Mouse (Mus musculus) limb, embryonic 14.5 days (tissue): Measurements from ENCODE around the gene Ispd. TPM values are rescaled to one million over a fixed set of nuclear protein-coding genes. Genes with fewer than 3 reads are reported as not detected.

ENCODE experiments used
- ATAC-seq: fragments of 200-750 bp; cut with Nextera tagmentation; 2 replicates; pipeline ENCODE4 v1.8.0; 2017; ENCODE audit warnings: low read depth, moderate number of reproducible peaks, moderate TSS enrichment; ENCODE audit not compliant: low FRiP score
- DNase-seq: peaks from one replicate; pipeline ENCODE4 v3.0.0-alpha.2; 2015; ENCODE audit warnings: low spot score
- H3K27ac ChIP-seq: fragments of 300-500 bp; sonication (generic); replicated peaks from 2 replicates; pipeline ENCODE4 v1.5.1; 2014; ENCODE audit warnings: low read depth, mild to moderate bottlenecking, low read length, moderate library complexity, mixed read lengths
- H3K27me3 ChIP-seq: fragments of 300-500 bp; sonication (generic); 2 replicates; pipeline ENCODE4 v1.6.1; 2014; ENCODE audit warnings: low read length, mixed read lengths; ENCODE audit not compliant: control insufficient read depth, insufficient read depth
- H3K36me3 ChIP-seq: fragments of 300-500 bp; sonication (generic); 2 replicates; pipeline ENCODE4 v1.6.1; 2014; ENCODE audit warnings: mild to moderate bottlenecking, low read length, moderate library complexity, mixed read lengths; ENCODE audit not compliant: control insufficient read depth, insufficient read depth
- H3K4me1 ChIP-seq: fragments of 300-500 bp; sonication (generic); 2 replicates; pipeline ENCODE4 v1.6.1; 2014; ENCODE audit warnings: antibody characterized with exemption, low read length, mixed read lengths; ENCODE audit not compliant: control insufficient read depth, insufficient read depth
- H3K4me2 ChIP-seq: fragments of 300-500 bp; sonication (generic); replicated peaks from 2 replicates; pipeline ENCODE4 v1.6.1; 2014; ENCODE audit warnings: low read depth, mild to moderate bottlenecking, low read length, moderate library complexity; ENCODE audit not compliant: severe bottlenecking
- H3K4me3 ChIP-seq: fragments of 300-500 bp; sonication (generic); replicated peaks from 2 replicates; pipeline ENCODE4 v1.5.1; 2014; ENCODE audit warnings: low read length
- H3K9ac ChIP-seq: fragments of 300-500 bp; sonication (generic); 2 replicates; pipeline ENCODE4 v1.6.1; 2014; ENCODE audit warnings: mild to moderate bottlenecking, low read depth, low read length, moderate library complexity; ENCODE audit not compliant: severe bottlenecking
- H3K9me3 ChIP-seq: fragments of 300-500 bp; sonication (generic); 2 replicates; pipeline ENCODE4 v1.6.1; 2016; ENCODE audit warnings: low read length; ENCODE audit not compliant: control insufficient read depth
- POLR2A ChIP-seq: fragments of 200-500 bp; IDR thresholded peaks from 2 replicates; pipeline ENCODE4 v1.8.0; 2012; ENCODE audit warnings: inconsistent platforms, mild to moderate bottlenecking, moderate library complexity, borderline replicate concordance; ENCODE audit not compliant: insufficient read depth, insufficient read length; ENCODE audit errors: extremely low read depth
- WGBS: fragments of 180-500 bp; shearing (Covaris S2); extraction: QIAGEN DNeasy Blood & Tissue Kit; methylation state at CpG from one replicate; pipeline ENCODE4 v1.1.7; 2014; 5-methylcytosine and 5-hydroxymethylcytosine counted together
- polyA plus RNA-seq, 2 experiments: library from polyadenylated mRNA; depleted of rRNA in 1 of 2; stranded (reverse) in 1 of 2; unstranded in 1 of 2; fragments of >200 nt; fragmentation: Nextera tagmentation in 1 of 2; extraction: Ambion mirVana in 1 of 2; gene quantifications; 2 replicates each; pipeline versions ENCODE4 v1.2.1 to v1.2.3; 2012 to 2014

The Ispd gene
- polyA plus RNA-seq, 2 experiments = 3.0 to 9.6 TPM

DNA sequence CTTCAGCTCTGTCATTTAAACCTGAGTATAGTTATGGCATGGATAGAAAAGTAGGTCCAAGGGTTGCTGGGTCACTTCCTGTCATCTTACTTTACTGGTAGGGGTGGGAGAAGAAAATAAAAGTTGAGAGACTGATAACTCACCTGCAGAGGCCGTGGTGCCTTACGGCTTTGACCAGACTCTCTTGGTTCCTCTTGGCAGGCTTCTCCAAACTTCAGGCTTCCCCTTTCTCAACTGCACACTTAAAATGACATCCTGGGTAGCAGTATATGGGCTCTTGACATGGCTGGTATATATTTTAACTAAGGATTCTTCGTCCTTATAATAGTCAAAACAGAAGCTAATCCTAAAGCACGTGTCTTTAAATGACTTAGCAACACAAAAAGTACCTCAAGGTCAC, 266.3 kb downstream of the Ispd start:
- WGBS = 91% methylated on average over 4 of the region's 4 CpGs
- TF ChIP-seq POLR2A = no peak
- no peaks in the 10 kb centered on the region for H3K9me3 ChIP-seq
- no peak overlapping the region for H3K4me2 ChIP-seq
- H3K4me1 ChIP-seq = no peaks in the 10 kb centered on the region
- H3K4me3 ChIP-seq = no peak overlapping the region
- no peak for ATAC-seq
- no peaks in the 10 kb centered on the region for H3K27me3 ChIP-seq
- H3K9ac ChIP-seq = no peak overlapping the region
- no peaks in the 10 kb centered on the region for H3K36me3 ChIP-seq
- H3K27ac ChIP-seq = no peak overlapping the region
- DNase-seq = no peak

GRCm38 (mm10) chr12:36662496-36662895, 281.2 kb downstream of the Ispd start:
- no peak overlapping the region for H3K4me2 ChIP-seq
- no peak overlapping the region for H3K4me3 ChIP-seq
- no peak for TF ChIP-seq POLR2A
- no peaks in the 10 kb centered on the region for H3K36me3 ChIP-seq
- no peak overlapping the region for H3K27ac ChIP-seq
- WGBS = 79% methylated on average over 7 of the region's 7 CpGs
- no peak overlapping the region for H3K9ac ChIP-seq
- DNase-seq = peak; percentile 37
- H3K4me1 ChIP-seq = no peaks in the 10 kb centered on the region
- H3K9me3 ChIP-seq = no peaks in the 10 kb centered on the region
- no peaks in the 10 kb centered on the region for H3K27me3 ChIP-seq
- ATAC-seq = no peak

DNA sequence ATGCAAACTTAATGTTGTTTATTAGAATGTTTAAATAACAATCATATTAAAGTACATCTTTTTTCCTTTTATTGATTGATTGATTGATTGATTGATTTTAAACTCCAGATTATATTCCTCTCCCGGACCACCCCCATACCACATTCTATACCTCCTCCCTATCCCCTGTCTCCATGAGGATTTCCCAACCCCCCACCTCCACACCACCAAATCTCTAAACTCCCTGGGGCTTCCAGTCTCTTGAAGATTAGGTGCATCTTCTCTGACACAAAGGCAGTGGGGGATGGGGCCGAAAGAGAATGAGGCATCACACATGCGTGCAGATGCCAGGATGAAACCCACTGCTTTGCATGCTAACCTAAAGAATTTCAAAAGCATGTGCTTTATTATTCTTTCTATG, 283.5 kb downstream of the Ispd start:
- DNase-seq = no peak
- H3K36me3 ChIP-seq = no peaks in the 10 kb centered on the region
- ATAC-seq = no peak

DNA sequence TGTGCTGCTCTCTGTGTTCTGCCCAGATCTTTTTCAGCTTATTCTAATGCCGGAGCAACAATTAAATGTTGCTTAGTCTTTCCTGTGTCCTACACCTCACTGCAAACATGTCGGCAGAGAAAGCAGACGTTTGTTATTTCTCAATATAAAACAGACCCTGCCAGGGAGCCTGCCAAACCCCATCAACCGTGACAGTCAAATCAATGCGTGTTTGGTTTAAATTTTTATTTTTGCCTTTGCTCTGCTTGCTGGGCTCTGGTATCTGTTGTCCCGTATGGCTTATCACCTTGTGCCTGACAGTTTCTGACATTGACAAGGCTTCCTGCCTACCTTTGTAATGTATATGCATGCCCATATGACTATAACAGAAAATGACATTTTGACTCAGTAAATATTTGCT, 285.5 kb downstream of the Ispd start:
- TF ChIP-seq POLR2A = no peak
- no peak for ATAC-seq
- Histone ChIP-seq H3K9ac (no peak overlapping the region), H3K4me3 (no peak overlapping the region), H3K27ac (no peak overlapping the region), H3K9me3 (no peaks in the 10 kb centered on the region), H3K27me3 (no peaks in the 10 kb centered on the region), H3K36me3 (no peaks in the 10 kb centered on the region), H3K4me2 (no peak overlapping the region), H3K4me1 (no peaks in the 10 kb centered on the region)
- WGBS = 33% methylated on average over 6 of the region's 6 CpGs
- DNase-seq = no peak

More for the DNA sequence above, 283.5 kb downstream of the Ispd start:
- H3K4me3 ChIP-seq = no peak overlapping the region
- H3K4me1 ChIP-seq = no peaks in the 10 kb centered on the region
- no peaks in the 10 kb centered on the region for H3K9me3 ChIP-seq
- no peaks in the 10 kb centered on the region for H3K27me3 ChIP-seq
- WGBS = 68% methylated on average over 3 of the region's 3 CpGs
- TF ChIP-seq POLR2A = no peak
- H3K9ac ChIP-seq = no peak overlapping the region
- no peak overlapping the region for H3K27ac ChIP-seq
- no peak overlapping the region for H3K4me2 ChIP-seq

DNA sequence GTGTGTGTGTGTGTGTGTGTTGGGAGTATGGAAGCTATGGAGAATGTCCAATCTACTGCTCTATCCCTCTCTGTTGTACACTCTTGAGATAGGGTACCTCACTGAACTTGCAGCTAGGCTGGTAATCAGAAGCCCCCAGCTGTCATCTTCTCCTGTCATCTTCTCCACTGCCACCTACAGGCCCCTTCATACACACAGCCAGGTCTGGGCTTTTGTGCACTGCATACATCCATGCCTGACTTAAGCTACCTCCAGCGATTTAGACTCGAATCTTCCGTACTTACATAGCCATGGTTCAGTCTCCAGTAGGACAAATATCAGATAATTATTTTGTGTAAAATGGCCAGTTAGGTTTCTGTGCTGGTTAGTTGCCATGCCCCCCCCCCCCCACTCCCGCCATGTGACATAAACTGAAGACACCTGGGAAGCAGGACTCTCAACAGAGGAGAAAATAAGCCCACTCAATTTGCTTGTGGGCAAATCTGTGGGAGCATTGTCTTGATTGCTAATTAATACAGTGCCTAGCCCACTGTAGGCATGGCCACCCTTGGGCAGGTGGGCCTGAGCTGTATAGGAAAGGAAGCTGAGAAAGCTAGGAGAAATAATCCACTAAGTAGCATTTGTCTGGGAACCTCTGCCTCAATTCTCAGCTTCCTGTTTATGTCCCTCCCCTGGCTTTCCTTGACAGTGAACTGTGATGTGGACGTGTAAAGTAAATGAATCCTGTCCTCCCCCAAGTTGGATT, 289.1 kb downstream of the Ispd start:
- no peak for ATAC-seq
- no peak for TF ChIP-seq POLR2A
- Histone ChIP-seq H3K9ac (no peak overlapping the region), H3K9me3 (no peaks in the 10 kb centered on the region), H3K27ac (no peak overlapping the region), H3K4me1 (no peaks in the 10 kb centered on the region), H3K36me3 (no peaks in the 10 kb centered on the region), H3K4me2 (no peak overlapping the region), H3K4me3 (no peak overlapping the region), H3K27me3 (no peaks in the 10 kb centered on the region)
- WGBS = 78% methylated on average over 5 of the region's 5 CpGs
- no peak for DNase-seq
